Mouse (Mus musculus): Measurements from ENCODE around the gene Il6st.

The Il6st gene

GRCm38 (mm10) chr13:112447108-112447665 is 16.7 kb upstream of the Il6st start:
- DNase-seq = no peak

GRCm38 (mm10) chr13:112450210-112450609 is 13.7 kb upstream of the Il6st start:
- no peak for DNase-seq

- DNase-seq = no peak
These were observed 6.5 kb upstream of the Il6st start for GRCm38 (mm10) chr13:112457366-112457765.

- no peak for DNase-seq
These were observed 5.9 kb upstream of the Il6st start for GRCm38 (mm10) chr13:112458016-112458415.

- no peak for DNase-seq
These were observed 5.3 kb upstream of the Il6st start for GRCm38 (mm10) chr13:112458435-112459018.

GRCm38 (mm10) chr13:112459956-112460355 is 3.9 kb upstream of the Il6st start:
- no peak for DNase-seq

GRCm38 (mm10) chr13:112462411-112462987 is 1.4 kb upstream of the Il6st start:
- no peak for DNase-seq

- no peak for DNase-seq
These were observed 500 bp upstream of the Il6st start for GRCm38 (mm10) chr13:112463337-112463802.

- DNase-seq = no peak
These were observed 887 bp downstream of the Il6st start for GRCm38 (mm10) chr13:112464626-112465287.

GRCm38 (mm10) chr13:112465585-112465984 is 1.7 kb downstream of the Il6st start:
- no peak for DNase-seq

- DNase-seq = no peak
These were observed 2.5 kb downstream of the Il6st start for GRCm38 (mm10) chr13:112466136-112466945.

- no peak for DNase-seq
These were observed 3.0 kb downstream of the Il6st start for GRCm38 (mm10) chr13:112466946-112467255.

- no peak for DNase-seq
These were observed 3.5 kb downstream of the Il6st start for GRCm38 (mm10) chr13:112467384-112467783.

- DNase-seq = no peak
These were observed 5.6 kb downstream of the Il6st start for GRCm38 (mm10) chr13:112469491-112469890.

GRCm38 (mm10) chr13:112471201-112471600 is 7.3 kb downstream of the Il6st start:
- DNase-seq = no peak

GRCm38 (mm10) chr13:112472401-112473023 is 8.6 kb downstream of the Il6st start:
- no peak for DNase-seq

- no peak for DNase-seq
These were observed 10.2 kb downstream of the Il6st start for GRCm38 (mm10) chr13:112473757-112474755.

GRCm38 (mm10) chr13:112479032-112479431 is 15.2 kb downstream of the Il6st start:
- DNase-seq = no peak

GRCm38 (mm10) chr13:112479926-112480325 is 16.1 kb downstream of the Il6st start:
- DNase-seq = no peak

GRCm38 (mm10) chr13:112482525-112482924 is 18.7 kb downstream of the Il6st start:
- DNase-seq = no peak

GRCm38 (mm10) chr13:112483015-112483414 is 19.1 kb downstream of the Il6st start:
- no peak for DNase-seq

- DNase-seq = no peak
These were observed 22.4 kb downstream of the Il6st start for GRCm38 (mm10) chr13:112486236-112486635.
